Mouse (Mus musculus) cerebellum, adult 11 months (tissue): ENCODE measurements around the gene Rmi2.
A peak's percentile ranks its signal among the peaks of the same experiment; 100 is the strongest.

Experiments used
- DNase-seq: peaks from one replicate; pipeline ENCODE4 v3.0.0; 2022

Rmi2 gene

GRCm38 (mm10) chr16:10867501-10867900 is 32.6 kb downstream of the Rmi2 start:
- no peak for DNase-seq

- peak; percentile 67 for DNase-seq
Measured at GRCm38 (mm10) chr16:10867904-10868440, 33.1 kb downstream of the Rmi2 start.

GRCm38 (mm10) chr16:10870969-10871368 is 36.1 kb downstream of the Rmi2 start:
- DNase-seq: no peak

GRCm38 (mm10) chr16:10872825-10873360 is 38.0 kb downstream of the Rmi2 start:
- no peak for DNase-seq

GRCm38 (mm10) chr16:10873654-10874053 is 38.8 kb downstream of the Rmi2 start:
- DNase-seq: peak; percentile 74

GRCm38 (mm10) chr16:10878227-10878626 is 43.4 kb downstream of the Rmi2 start:
- no peak for DNase-seq

- DNase-seq: no peak
Measured at GRCm38 (mm10) chr16:10879467-10879866, 44.6 kb downstream of the Rmi2 start.

- DNase-seq: no peak
Measured at GRCm38 (mm10) chr16:10881231-10881962, 46.5 kb downstream of the Rmi2 start.

GRCm38 (mm10) chr16:10887436-10887835 is 52.6 kb downstream of the Rmi2 start:
- no peak for DNase-seq

- no peak for DNase-seq
Measured at GRCm38 (mm10) chr16:10890363-10890762, 55.5 kb downstream of the Rmi2 start.

GRCm38 (mm10) chr16:10893161-10893560 is 58.3 kb downstream of the Rmi2 start:
- DNase-seq: no peak

- no peak for DNase-seq
Measured at GRCm38 (mm10) chr16:10895906-10896305, 61.0 kb downstream of the Rmi2 start.

GRCm38 (mm10) chr16:10897372-10897771 is 62.5 kb downstream of the Rmi2 start:
- no peak for DNase-seq

GRCm38 (mm10) chr16:10900736-10901135 is 65.9 kb downstream of the Rmi2 start:
- no peak for DNase-seq

- no peak for DNase-seq
Measured at GRCm38 (mm10) chr16:10901956-10902355, 67.1 kb downstream of the Rmi2 start.

GRCm38 (mm10) chr16:10902849-10903248 is 68.0 kb downstream of the Rmi2 start:
- DNase-seq: no peak

GRCm38 (mm10) chr16:10905661-10906113 is 70.8 kb downstream of the Rmi2 start:
- no peak for DNase-seq

GRCm38 (mm10) chr16:10910541-10910940 is 75.7 kb downstream of the Rmi2 start:
- no peak for DNase-seq

- DNase-seq: no peak
Measured at GRCm38 (mm10) chr16:10911061-10911460, 76.2 kb downstream of the Rmi2 start.

- DNase-seq: no peak
Measured at GRCm38 (mm10) chr16:10915066-10915465, 80.2 kb downstream of the Rmi2 start.

GRCm38 (mm10) chr16:10916271-10916670 is 81.4 kb downstream of the Rmi2 start:
- no peak for DNase-seq

GRCm38 (mm10) chr16:10919856-10920255 is 85.0 kb downstream of the Rmi2 start:
- no peak for DNase-seq

- DNase-seq: peak; percentile 14
Measured at GRCm38 (mm10) chr16:10923561-10923960, 88.7 kb downstream of the Rmi2 start.

GRCm38 (mm10) chr16:10925591-10926180 is 90.8 kb downstream of the Rmi2 start:
- peak; percentile 11 for DNase-seq
